Mouse (Mus musculus): Measurements from ENCODE around the gene Rab4a.
A peak's percentile ranks its signal among the peaks of the same experiment; 100 is the strongest.

The Rab4a gene

GRCm38 (mm10) chr8:123847546-123847945 lies 41.8 kb downstream of the Rab4a start:
- no peak for DNase-seq (ENCODE audit: low spot score)

GRCm38 (mm10) chr8:123849352-123849751 lies 43.6 kb downstream of the Rab4a start:
- no peak for DNase-seq (ENCODE audit: low spot score)

GRCm38 (mm10) chr8:123851590-123851989 lies 45.8 kb downstream of the Rab4a start:
- DNase-seq (ENCODE audit: low spot score) = no peak

GRCm38 (mm10) chr8:123854252-123854651 lies 48.5 kb downstream of the Rab4a start:
- DNase-seq (ENCODE audit: low spot score) = no peak

GRCm38 (mm10) chr8:123854733-123855475 lies 49.1 kb downstream of the Rab4a start:
- no peak for DNase-seq (ENCODE audit: low spot score)

- DNase-seq (ENCODE audit: low spot score) = no peak
These were observed 51.6 kb downstream of the Rab4a start for GRCm38 (mm10) chr8:123857361-123857760.

- no peak for DNase-seq (ENCODE audit: low spot score)
These were observed 52.8 kb downstream of the Rab4a start for GRCm38 (mm10) chr8:123858574-123858940.

- peak; percentile 83 for DNase-seq (ENCODE audit: low spot score)
These were observed 53.3 kb downstream of the Rab4a start for GRCm38 (mm10) chr8:123858941-123859647.

GRCm38 (mm10) chr8:123859648-123860259 lies 54.0 kb downstream of the Rab4a start, which contains the start of gene Ccsap:
Gene Ccsap, minus strand, starts transcription at chr8:123860209.
- DNase-seq (ENCODE audit: low spot score) = no peak

GRCm38 (mm10) chr8:123860386-123860785 lies 54.6 kb downstream of the Rab4a start:
- DNase-seq (ENCODE audit: low spot score) = peak; percentile 10

GRCm38 (mm10) chr8:123865786-123866185 lies 60.0 kb downstream of the Rab4a start:
- DNase-seq (ENCODE audit: low spot score) = no peak

- DNase-seq (ENCODE audit: low spot score) = peak; percentile 29
These were observed 61.2 kb downstream of the Rab4a start for GRCm38 (mm10) chr8:123866971-123867370.

- no peak for DNase-seq (ENCODE audit: low spot score)
These were observed 66.3 kb downstream of the Rab4a start for GRCm38 (mm10) chr8:123872048-123872447.

GRCm38 (mm10) chr8:123873364-123873763 lies 67.6 kb downstream of the Rab4a start:
- DNase-seq (ENCODE audit: low spot score) = no peak

- DNase-seq (ENCODE audit: low spot score) = no peak
These were observed 68.5 kb downstream of the Rab4a start for GRCm38 (mm10) chr8:123874324-123874723.

- DNase-seq (ENCODE audit: low spot score) = no peak
These were observed 72.1 kb downstream of the Rab4a start for GRCm38 (mm10) chr8:123877865-123878264.

- no peak for DNase-seq (ENCODE audit: low spot score)
These were observed 74.5 kb downstream of the Rab4a start for GRCm38 (mm10) chr8:123880271-123880670.

- no peak for DNase-seq (ENCODE audit: low spot score)
These were observed 75.1 kb downstream of the Rab4a start for GRCm38 (mm10) chr8:123880821-123881350.

GRCm38 (mm10) chr8:123882412-123882811 lies 76.6 kb downstream of the Rab4a start:
- no peak for DNase-seq (ENCODE audit: low spot score)

GRCm38 (mm10) chr8:123883094-123883493 lies 77.3 kb downstream of the Rab4a start:
- DNase-seq (ENCODE audit: low spot score) = no peak

Data from adipocyte (in vitro differentiated cells).